Mouse (Mus musculus): ENCODE data around the gene Mycbpap. TPM values are rescaled to one million over a fixed set of nuclear protein-coding genes. Genes with fewer than 3 reads are reported as not detected.

Mycbpap gene
- polyA plus RNA-seq, 1 experiment from 2014 or later, result 5.0 TPM

DNA sequence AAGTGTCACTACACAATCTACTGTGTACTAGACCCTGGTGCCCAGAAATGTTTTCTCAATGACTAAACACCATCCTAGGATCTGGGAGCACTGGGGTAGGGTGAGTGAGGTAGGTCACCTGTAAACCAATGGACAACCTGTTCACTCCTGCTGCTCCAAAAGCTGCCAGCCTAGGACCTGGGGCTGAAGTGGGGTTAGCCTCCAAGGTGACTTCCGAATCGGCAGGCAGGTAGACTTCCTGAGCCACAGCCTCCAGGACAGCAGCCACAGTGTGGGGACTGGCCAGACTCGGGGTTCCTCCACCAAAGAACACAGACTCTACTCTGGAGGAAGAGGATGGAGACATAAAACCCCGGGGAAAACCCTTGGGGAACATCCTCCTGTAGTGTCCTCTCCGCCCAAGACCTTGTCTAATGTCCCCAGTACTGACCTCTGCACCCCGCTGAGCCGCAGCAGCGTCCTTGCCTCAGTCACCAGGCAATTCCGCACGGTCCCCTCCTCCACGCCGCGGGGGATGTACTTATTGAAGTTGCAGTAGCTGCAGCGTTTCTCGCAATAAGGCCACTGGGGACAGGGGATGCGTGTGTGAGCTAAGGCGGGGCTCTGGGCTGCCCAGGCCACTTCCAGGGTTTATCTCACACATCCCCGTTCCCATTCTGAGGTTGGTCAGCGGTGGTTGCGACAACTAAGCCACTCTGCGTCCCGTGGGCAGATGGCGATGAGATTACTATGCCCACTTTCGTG, 26.7 kb upstream of the Mycbpap start:
- DNase-seq (ENCODE audit: low spot score), result peak; percentile 58
- peaks cover 8% of the 10 kb centered on the region; the same call in 1 of the 2 replicates for H3K36me3 ChIP-seq
- H3K4me1 ChIP-seq, result peaks cover 31% of the 10 kb centered on the region
- H3K27me3 ChIP-seq (ENCODE audit: low read depth, poor library complexity, severe bottlenecking), result no peaks in the 10 kb centered on the region
- H3K9me3 ChIP-seq (replicated peaks), result no peaks in the 10 kb centered on the region
- peak overlapping the region; percentile 61 for H3K4me3 ChIP-seq
- 17% methylated on average over 24 of the region's 24 CpGs for WGBS
- H3K27ac ChIP-seq, result peak overlapping the region; percentile 89

DNA sequence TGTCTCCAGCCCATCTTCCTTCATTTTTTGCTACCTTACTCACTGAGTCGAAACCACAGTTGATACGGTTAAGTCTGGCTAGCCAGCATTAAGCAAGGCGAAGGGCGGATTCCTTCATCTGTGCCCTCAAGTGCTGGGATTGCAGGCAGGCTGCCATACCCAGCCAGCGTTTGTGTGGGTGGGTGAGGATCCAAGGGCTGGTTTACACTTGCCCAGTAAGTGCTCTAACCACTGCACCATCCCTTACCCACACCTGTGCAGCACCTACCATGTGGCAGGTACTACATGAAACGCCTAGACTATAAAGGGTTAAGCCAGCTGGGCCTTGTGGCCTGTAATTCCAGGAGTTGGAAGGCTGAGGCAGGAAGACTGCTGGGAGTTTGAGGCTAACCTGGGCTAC, 25.7 kb upstream of the Mycbpap start:
- no peak for DNase-seq (ENCODE audit: low spot score)
- Histone ChIP-seq H3K27me3 (ENCODE audit: low read depth, poor library complexity, severe bottlenecking) (no peaks in the 10 kb centered on the region), H3K9me3 (replicated peaks) (no peaks in the 10 kb centered on the region), H3K4me1 (peaks cover 31% of the 10 kb centered on the region), H3K4me3 (no peak overlapping the region), H3K27ac (no peak overlapping the region), H3K36me3 (peaks cover 17% of the 10 kb centered on the region)
- WGBS, result 91% methylated on average over 6 of the region's 6 CpGs

DNA sequence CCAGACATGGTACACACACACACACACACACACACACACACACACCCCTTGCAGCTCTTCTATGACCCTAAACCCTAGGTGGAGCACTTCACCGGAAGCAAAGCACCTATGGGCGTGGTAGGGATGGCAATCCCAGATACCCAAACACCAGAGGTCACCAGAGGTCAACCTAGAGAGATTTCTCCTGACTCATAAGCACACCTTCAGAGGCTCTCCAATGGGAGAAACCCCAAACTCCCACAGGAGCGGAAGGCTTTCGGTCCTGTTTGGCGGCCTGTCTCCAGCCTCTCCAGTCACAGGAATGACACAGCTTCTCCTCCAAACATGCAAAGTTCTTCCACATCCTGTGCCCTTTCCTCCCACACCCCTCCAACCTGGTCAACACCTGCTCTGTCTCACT, 24.8 kb upstream of the Mycbpap start:
- no peak for DNase-seq (ENCODE audit: low spot score)
- Histone ChIP-seq H3K4me1 (peaks cover 31% of the 10 kb centered on the region), H3K9me3 (replicated peaks) (no peaks in the 10 kb centered on the region), H3K27ac (no peak overlapping the region), H3K27me3 (ENCODE audit: low read depth, poor library complexity, severe bottlenecking) (no peaks in the 10 kb centered on the region), H3K4me3 (no peak overlapping the region), H3K36me3 (peaks cover 19% of the 10 kb centered on the region)
- WGBS, result 98% methylated on average over 5 of the region's 5 CpGs

DNA sequence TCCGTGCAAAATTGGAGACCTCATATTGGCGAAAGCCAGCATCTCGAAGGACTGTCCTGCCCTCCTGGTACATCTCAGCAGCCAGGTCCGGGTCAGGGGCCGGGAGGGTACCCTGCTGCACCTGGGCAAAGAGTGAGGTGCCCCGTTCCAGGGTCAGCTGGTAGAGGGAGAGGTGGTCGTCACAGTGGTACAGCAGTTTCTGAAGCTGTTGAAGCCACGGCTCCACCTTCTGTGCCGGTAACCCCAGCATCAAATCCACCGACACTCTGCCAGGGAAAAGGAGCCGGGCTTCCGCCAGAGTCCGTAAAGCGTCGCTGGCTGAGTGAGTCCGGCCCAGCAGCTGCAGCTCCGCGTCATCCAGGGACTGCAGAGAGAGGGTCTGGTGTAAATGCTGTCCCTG, 22.9 kb upstream of the Mycbpap start:
- H3K36me3 ChIP-seq, result peaks cover 19% of the 10 kb centered on the region
- peak overlapping the region; percentile 31 for H3K4me3 ChIP-seq
- H3K27ac ChIP-seq, result peak overlapping the region; percentile 38; the same call in 1 of the 2 replicates
- H3K4me1 ChIP-seq, result peaks cover 28% of the 10 kb centered on the region
- no peaks in the 10 kb centered on the region for H3K27me3 ChIP-seq (ENCODE audit: low read depth, poor library complexity, severe bottlenecking)
- 48% methylated on average over 18 of the region's 18 CpGs for WGBS
- H3K9me3 ChIP-seq (replicated peaks), result no peaks in the 10 kb centered on the region
- peak; percentile 34 for DNase-seq (ENCODE audit: low spot score)

DNA sequence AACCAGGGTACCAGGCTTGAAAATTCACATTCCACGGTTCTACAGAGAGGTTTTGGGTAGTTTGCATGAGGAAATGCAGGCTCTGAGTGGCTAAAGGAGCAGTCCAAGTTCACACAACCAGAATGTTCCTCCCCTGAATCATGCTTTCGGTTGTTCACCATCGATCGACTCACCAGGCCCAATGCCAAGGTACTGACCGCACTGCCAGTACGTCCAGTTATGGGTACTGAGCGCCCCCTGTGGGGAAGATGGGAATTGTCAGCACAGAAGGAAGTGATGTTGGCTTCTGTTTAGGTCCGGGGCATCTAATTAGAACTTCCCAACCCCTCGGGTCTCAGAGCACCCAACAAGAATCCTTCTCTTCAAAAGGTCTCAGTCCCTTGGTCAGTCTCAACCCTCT, 22.4 kb upstream of the Mycbpap start:
- 46% methylated on average over 9 of the region's 9 CpGs for WGBS
- Histone ChIP-seq H3K36me3 (peaks cover 19% of the 10 kb centered on the region), H3K4me1 (peaks cover 30% of the 10 kb centered on the region), H3K4me3 (peak overlapping the region; percentile 31), H3K27me3 (ENCODE audit: low read depth, poor library complexity, severe bottlenecking) (no peaks in the 10 kb centered on the region), H3K27ac (0 out of 2 replicates have a peak overlapping the region, but pooled peaks have one; percentile 38), H3K9me3 (replicated peaks) (no peaks in the 10 kb centered on the region)
- peak; percentile 75 for DNase-seq (ENCODE audit: low spot score)

DNA sequence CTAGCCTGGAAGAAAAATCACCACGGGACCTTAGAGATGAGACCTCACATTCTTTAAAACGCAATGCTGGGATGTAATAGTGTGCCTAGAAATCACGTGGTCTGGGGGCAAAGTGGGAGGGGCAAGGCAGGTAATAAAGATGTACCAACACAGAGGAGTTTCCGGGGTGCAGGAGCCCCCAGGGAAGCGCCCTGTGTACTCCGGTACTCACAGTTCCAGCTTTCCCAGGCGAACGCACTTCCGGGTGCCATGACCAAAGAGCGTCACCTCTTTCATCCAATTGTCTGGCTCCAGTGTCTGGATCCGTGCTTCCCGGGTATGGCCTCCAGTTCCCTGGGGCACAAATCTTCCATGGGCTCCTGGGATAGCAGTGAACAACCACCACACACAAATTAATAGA, 21.8 kb upstream of the Mycbpap start:
- H3K36me3 ChIP-seq, result peaks cover 19% of the 10 kb centered on the region
- H3K27ac ChIP-seq, result no peak overlapping the region
- no peak for DNase-seq (ENCODE audit: low spot score)
- no peaks in the 10 kb centered on the region for H3K9me3 ChIP-seq (replicated peaks)
- peaks cover 28% of the 10 kb centered on the region for H3K4me1 ChIP-seq
- 91% methylated on average over 12 of the region's 12 CpGs for WGBS
- no peak overlapping the region for H3K4me3 ChIP-seq
- H3K27me3 ChIP-seq (ENCODE audit: low read depth, poor library complexity, severe bottlenecking), result no peaks in the 10 kb centered on the region

GRCm38 (mm10) chr11:94542400-94542799, 20.9 kb upstream of the Mycbpap start:
- Histone ChIP-seq H3K9me3 (replicated peaks) (no peaks in the 10 kb centered on the region), H3K27me3 (ENCODE audit: low read depth, poor library complexity, severe bottlenecking) (no peaks in the 10 kb centered on the region), H3K4me1 (peaks cover 23% of the 10 kb centered on the region), H3K36me3 (peaks cover 19% of the 10 kb centered on the region), H3K4me3 (no peak overlapping the region), H3K27ac (no peak overlapping the region)
- no peak for DNase-seq (ENCODE audit: low spot score)
- 89% methylated on average over 4 of the region's 4 CpGs for WGBS

DNA sequence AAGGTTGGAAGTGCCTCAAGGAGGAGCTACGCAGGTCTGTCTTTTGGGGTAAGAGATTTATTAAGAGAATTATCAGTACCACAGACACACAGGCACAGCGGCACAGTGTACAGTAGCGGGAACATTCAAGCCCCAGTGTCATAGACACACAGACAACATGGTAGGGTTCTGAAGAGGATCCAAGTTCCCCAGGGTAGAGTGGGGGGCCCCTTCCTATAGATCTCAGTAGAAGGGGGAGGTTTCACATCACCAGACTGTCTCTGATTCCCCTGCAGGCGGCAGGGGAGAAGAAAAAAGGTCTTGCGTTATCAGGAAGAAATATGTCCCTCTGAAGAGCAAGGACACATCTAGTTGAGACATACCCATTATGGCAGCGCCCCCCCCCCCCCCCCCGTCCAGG, 18.2 kb upstream of the Mycbpap start:
- 85% methylated on average over 7 of the region's 7 CpGs for WGBS

DNA sequence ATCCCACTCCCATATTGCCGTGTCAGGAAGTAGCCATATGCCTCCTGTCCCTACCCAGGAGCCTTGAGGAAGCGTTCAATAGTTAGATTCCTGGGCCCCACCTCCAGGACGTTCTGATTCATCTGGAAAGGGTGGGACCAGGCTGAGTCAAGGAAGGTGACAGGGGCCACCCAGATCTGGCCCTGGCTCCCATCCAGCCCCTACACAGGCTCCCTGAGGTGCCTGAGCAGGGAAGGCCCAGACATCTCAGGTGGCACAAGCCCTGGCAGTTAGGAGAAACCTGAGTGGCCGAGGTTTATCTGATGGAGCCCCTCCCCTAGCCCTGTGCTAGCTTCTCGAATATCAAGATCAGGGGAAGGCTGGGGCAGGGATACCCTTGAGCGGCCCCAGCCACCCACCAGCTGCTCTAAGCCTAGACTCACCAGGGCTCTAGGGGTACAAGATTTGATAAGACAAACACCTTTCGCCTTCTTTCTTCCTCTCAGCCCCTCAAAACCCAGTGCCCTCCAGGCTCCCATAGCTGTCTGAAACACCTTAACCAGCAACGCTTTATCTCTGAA, 17.3 kb upstream of the Mycbpap start:
- 61% methylated on average over 8 of the region's 8 CpGs for WGBS
- Histone ChIP-seq H3K36me3 (peaks cover 14% of the 10 kb centered on the region), H3K9me3 (replicated peaks) (no peaks in the 10 kb centered on the region), H3K27me3 (ENCODE audit: low read depth, poor library complexity, severe bottlenecking) (no peaks in the 10 kb centered on the region), H3K4me1 (peaks cover 14% of the 10 kb centered on the region), H3K27ac (no peak overlapping the region), H3K4me3 (no peak overlapping the region)
- DNase-seq (ENCODE audit: low spot score), result no peak

More for the DNA sequence above, 18.2 kb upstream of the Mycbpap start:
- Histone ChIP-seq H3K4me3 (no peak overlapping the region), H3K36me3 (peaks cover 14% of the 10 kb centered on the region), H3K4me1 (peaks cover 23% of the 10 kb centered on the region), H3K9me3 (replicated peaks) (no peaks in the 10 kb centered on the region), H3K27me3 (ENCODE audit: low read depth, poor library complexity, severe bottlenecking) (no peaks in the 10 kb centered on the region), H3K27ac (no peak overlapping the region)
- no peak for DNase-seq (ENCODE audit: low spot score)

GRCm38 (mm10) chr11:94533171-94533570, 11.6 kb upstream of the Mycbpap start:
- Histone ChIP-seq H3K27ac (no peak overlapping the region), H3K36me3 (no peaks in the 10 kb centered on the region), H3K27me3 (ENCODE audit: low read depth, poor library complexity, severe bottlenecking) (no peaks in the 10 kb centered on the region), H3K4me1 (peaks cover 10% of the 10 kb centered on the region; the same call in 1 of the 2 replicates), H3K4me3 (no peak overlapping the region), H3K9me3 (replicated peaks) (no peaks in the 10 kb centered on the region)
- no peak for DNase-seq (ENCODE audit: low spot score)
- WGBS, result 77% methylated on average over 8 of the region's 8 CpGs

GRCm38 (mm10) chr11:94528879-94529278, 7.3 kb upstream of the Mycbpap start:
- 48% methylated on average over 3 of the region's 3 CpGs for WGBS
- H3K4me1 ChIP-seq, result peaks cover 33% of the 10 kb centered on the region

DNA sequence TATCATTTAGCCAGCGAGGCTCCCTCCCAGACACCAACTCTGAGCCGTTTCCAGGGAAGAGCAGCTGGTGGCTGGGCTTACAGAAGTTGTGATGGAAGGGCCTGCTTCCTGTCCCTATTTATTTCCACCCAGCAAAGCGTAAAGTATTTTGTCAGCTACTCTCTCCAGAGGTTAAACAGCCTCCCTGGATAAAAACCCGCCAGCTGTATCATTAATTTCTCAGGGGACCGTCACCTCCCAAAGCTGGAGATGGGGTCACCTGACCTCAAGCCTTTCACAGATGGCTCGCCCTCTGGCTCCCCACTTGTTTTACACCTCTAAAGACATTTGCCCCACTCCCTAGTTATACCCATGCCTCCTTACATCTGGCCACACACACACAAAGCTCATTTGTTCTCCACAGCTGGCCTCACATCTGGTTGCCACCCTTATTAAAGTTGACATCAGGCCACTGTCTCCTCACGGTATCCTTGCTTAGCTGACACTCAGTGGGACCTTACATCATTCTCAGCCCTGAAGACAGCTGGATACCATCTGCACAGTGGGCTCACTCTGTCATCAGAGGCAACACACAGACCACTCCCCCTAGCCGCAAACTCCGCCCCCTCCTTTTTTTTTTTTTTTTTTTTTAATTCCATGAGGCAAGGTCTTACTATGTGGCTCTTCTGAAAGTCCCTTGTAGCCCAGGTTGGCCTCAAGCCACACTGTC, 4.8 kb upstream of the Mycbpap start:
- H3K9me3 ChIP-seq (replicated peaks), result no peaks in the 10 kb centered on the region
- H3K27me3 ChIP-seq (ENCODE audit: low read depth, poor library complexity, severe bottlenecking), result 0 out of 2 replicates have a peak, but pooled peaks cover 3% of the 10 kb centered on the region
- H3K27ac ChIP-seq, result peak overlapping the region; percentile 78
- no peaks in the 10 kb centered on the region for H3K36me3 ChIP-seq
- peak; percentile 72 for DNase-seq (ENCODE audit: low spot score)
- peaks cover 36% of the 10 kb centered on the region for H3K4me1 ChIP-seq
- WGBS, result 31% methylated on average over 9 of the region's 9 CpGs
- no peak overlapping the region for H3K4me3 ChIP-seq

More at GRCm38 (mm10) chr11:94528879-94529278, 7.3 kb upstream of the Mycbpap start:
- H3K27me3 ChIP-seq (ENCODE audit: low read depth, poor library complexity, severe bottlenecking), result no peaks in the 10 kb centered on the region
- H3K4me3 ChIP-seq, result no peak overlapping the region
- DNase-seq (ENCODE audit: low spot score), result no peak
- H3K9me3 ChIP-seq (replicated peaks), result no peaks in the 10 kb centered on the region
- no peak overlapping the region for H3K27ac ChIP-seq
- H3K36me3 ChIP-seq, result no peaks in the 10 kb centered on the region

GRCm38 (mm10) chr11:94513452-94513851, 8.1 kb downstream of the Mycbpap start:
- DNase-seq (ENCODE audit: low spot score), result no peak
- whole genome bisulfite sequencing, result 56% methylated on average over 9 of the region's 9 CpGs
- Histone ChIP-seq H3K4me1 (peaks cover 7% of the 10 kb centered on the region), H3K27me3 (ENCODE audit: low read depth, poor library complexity, severe bottlenecking) (no peaks in the 10 kb centered on the region), H3K4me3 (no peak overlapping the region), H3K9me3 (replicated peaks) (no peaks in the 10 kb centered on the region), H3K27ac (no peak overlapping the region), H3K36me3 (no peaks in the 10 kb centered on the region)

All from limb, embryonic 10.5 days (tissue).